Mouse (Mus musculus): ENCODE measurements around the gene Kalrn.

Kalrn gene

DNA sequence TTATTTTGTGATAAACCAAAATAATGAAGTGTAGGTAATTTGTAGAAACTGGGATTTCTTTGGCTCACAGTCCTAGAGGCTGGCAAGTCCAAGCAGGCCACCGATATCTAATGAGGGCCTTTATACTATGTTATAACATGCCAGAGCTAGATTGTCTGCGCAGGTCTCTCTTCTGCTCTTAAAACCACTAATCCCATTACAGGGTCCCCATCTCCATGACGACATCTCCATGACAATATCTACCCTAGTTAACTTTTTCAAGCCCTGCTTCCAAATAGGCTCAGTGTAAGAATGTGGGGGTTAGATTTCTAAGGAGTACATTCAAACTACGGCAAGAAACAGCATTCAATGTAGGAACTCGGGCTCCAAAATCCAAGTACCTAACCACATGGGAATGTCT lies 143.2 kb downstream of the Kalrn start:
- WGBS: 55% methylated on average over 5 of the region's 5 CpGs

GRCm38 (mm10) chr16:34427654-34428053 lies 145.7 kb downstream of the Kalrn start:
- WGBS: 69% methylated on average over 5 of the region's 5 CpGs

DNA sequence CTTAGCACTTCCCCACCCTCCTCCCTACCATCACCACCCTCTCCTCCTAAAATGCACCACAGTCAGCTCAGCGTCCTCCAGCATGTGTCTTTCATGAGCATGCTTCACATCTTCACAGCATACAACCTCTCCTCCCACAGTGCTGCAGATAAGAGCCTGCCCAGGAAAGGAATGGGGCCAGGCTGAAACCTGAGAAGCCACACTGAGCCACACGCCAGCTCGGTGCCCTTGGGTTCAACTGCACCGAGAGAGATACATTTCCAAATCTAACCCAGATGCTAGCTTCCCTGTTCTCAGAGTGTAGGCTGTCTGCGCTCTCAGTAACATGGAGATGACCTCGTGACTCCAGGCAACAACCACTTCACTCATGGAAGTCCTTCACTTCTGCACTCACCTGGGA lies 151.9 kb downstream of the Kalrn start:
- WGBS: 52% methylated on average over 6 of the region's 6 CpGs

- 36% methylated on average over 3 of the region's 3 CpGs for WGBS
These were observed 155.4 kb downstream of the Kalrn start for GRCm38 (mm10) chr16:34417966-34418365.

DNA sequence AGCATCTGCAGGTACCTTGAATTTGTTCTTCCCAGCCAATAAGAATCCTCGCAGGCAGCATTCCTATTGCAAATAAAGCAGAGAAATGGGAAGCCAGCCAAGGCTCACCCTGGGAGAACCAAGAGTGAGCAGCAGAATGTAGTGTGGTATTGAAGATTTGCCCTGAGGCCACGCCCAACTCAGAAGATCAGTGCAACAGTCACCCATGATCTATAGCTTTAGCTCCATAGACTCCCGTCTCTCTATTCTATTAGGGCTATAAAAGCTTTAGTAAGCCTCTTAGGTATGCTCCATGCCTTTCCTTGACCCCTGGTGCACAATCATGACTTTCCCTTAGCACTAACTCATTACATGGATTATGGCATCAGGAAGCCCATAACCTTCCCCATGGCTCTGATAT lies 155.9 kb downstream of the Kalrn start:
- 84% methylated on average over 3 of the region's 3 CpGs for WGBS

GRCm38 (mm10) chr16:34414581-34414980 lies 158.8 kb downstream of the Kalrn start:
- WGBS: 25% methylated on average over 7 of the region's 7 CpGs

GRCm38 (mm10) chr16:34413868-34414333 lies 159.4 kb downstream of the Kalrn start:
- 16% methylated on average over 10 of the region's 10 CpGs for WGBS

- 67% methylated on average over 8 of the region's 8 CpGs for WGBS
These were observed 166.3 kb downstream of the Kalrn start for GRCm38 (mm10) chr16:34407036-34407435.

- 47% methylated on average over 5 of the region's 5 CpGs for whole genome bisulfite sequencing
These were observed 168.2 kb downstream of the Kalrn start for GRCm38 (mm10) chr16:34405094-34405493.

DNA sequence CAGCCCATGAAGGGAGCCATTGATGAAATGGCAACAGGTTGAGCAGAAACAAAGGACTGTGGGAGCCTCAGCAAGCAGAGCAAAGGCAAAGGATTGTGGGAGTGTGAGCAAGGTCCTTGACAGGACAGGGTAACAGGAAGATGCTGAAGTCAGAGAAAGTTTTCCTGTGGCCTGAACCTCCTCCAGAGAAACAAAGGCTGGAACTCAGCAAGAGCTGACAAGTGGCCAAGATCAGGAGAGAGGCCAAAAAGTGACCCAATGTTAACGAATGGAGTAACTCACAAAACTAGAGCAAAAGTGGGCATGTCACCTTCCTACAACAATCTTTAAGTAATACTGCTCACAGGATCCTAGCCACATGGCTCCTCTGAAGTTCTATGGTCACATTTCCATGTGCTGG lies 172.1 kb downstream of the Kalrn start:
- 44% methylated on average over 1 of the region's 1 CpGs for WGBS

DNA sequence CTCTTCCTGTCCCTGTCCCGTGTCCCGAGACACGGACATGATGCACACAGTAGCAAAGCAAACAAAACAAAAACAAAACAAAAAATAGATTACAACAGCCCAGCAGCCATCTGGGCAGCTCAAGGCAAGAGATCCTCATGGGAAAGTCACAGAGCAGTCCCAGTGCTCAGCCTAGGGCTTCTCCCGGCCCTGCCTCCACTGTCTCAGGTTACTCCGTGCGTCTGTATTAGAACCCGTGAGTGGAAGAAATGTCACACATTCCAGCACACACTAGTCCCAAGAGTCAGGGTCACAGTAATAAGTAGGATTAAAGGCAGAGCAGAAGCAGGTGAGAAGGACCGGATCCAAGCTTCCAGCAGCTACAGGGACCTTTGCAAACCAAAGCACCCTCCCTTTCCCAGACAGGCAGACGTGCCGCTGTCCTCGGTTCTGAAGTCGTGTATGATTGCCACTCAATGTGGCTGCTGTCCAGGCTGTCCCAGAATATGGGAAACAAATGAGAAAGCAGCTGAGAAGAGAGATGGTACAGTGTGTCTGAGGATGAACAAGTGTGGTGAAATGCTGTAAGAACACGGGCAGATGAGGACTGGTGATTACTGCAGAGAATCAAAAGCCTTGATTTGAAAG lies 173.1 kb downstream of the Kalrn start:
- WGBS: 41% methylated on average over 13 of the region's 13 CpGs

- 54% methylated on average over 5 of the region's 5 CpGs for WGBS
These were observed 183.6 kb downstream of the Kalrn start for GRCm38 (mm10) chr16:34389520-34390271.

- WGBS: 50% methylated on average over 6 of the region's 6 CpGs
These were observed 184.5 kb downstream of the Kalrn start for GRCm38 (mm10) chr16:34388871-34389270.

DNA sequence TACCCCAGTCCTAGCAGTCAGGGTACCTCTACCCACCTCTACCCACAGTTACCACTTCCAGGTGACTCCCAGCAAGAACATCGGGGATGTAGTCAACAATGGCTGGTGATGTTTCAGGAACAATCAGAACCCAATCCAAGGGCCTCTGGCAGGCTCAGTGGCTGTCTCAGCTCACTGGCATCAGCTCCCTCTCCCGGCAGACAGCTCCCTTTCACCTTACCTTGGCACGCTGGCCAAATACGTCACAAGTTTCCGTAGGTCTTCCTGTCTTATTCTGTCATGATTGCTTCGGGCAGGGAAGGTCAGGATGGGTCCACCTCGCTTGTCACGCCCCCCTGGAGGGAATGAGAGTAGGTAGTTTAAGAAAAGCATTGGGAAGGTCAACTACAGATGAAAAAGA lies 188.3 kb downstream of the Kalrn start:
- 86% methylated on average over 8 of the region's 8 CpGs for WGBS

GRCm38 (mm10) chr16:34382992-34383391 lies 190.3 kb downstream of the Kalrn start:
- WGBS: 71% methylated on average over 4 of the region's 4 CpGs

DNA sequence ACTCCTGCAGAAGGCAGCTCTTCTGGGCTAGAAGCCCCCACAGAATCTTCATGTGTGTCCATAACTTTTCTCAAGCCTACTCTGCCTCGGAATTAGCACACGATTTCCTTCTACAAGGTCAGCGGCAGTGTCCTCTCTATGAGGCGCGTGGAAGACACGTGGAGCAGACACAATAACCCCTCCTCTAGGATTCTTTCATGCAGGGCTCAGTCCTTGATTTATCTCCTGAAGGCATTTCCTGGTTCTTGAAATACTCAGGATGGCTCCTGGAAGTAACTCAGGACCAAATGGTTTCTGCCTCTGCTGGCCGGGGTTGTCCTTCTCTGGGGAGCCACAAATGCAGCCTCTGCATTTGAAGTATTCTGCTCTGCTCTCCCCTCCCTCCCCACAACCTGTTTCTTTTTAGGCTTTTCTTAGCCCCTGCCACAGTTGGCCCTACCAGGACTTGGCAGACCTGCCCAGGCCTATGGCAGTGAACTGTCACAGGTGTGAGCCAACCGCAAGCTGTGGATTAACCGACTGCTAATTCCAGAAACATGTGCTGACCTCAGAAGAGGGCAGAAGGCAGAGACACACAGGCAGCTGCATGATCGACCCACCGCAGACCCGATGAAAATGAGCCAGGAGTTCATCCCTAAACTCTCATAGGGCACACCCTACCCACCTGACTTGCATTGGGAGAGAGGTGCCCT lies 197.0 kb downstream of the Kalrn start:
- 74% methylated on average over 12 of the region's 12 CpGs for WGBS

- WGBS: 62% methylated on average over 4 of the region's 4 CpGs
These were observed 199.8 kb downstream of the Kalrn start for GRCm38 (mm10) chr16:34373519-34373918.

GRCm38 (mm10) chr16:34372103-34372741 lies 201.1 kb downstream of the Kalrn start:
- 49% methylated on average over 15 of the region's 15 CpGs for WGBS

- 64% methylated on average over 4 of the region's 4 CpGs for WGBS
These were observed 214.1 kb downstream of the Kalrn start for GRCm38 (mm10) chr16:34359206-34359605.

DNA sequence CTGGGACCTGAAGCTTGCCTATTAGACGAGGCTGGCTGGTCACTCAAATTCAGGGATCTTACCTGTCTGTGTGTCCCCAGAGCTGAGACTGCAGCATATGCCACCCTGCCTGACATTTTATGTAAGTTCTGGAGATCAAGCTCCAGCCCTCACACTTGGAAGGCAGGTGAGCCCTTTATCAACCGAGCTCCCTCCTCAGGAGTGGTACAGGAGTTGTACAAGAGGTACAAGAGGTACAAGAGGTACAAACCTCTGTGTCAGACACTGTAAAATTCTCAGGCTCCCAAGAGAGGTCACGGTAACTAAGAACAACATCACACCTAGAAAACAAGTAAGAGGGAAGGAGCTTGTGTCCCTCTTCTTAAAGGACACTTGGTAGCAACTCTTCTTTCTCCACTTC lies 217.8 kb downstream of the Kalrn start:
- WGBS: 86% methylated on average over 3 of the region's 3 CpGs

DNA sequence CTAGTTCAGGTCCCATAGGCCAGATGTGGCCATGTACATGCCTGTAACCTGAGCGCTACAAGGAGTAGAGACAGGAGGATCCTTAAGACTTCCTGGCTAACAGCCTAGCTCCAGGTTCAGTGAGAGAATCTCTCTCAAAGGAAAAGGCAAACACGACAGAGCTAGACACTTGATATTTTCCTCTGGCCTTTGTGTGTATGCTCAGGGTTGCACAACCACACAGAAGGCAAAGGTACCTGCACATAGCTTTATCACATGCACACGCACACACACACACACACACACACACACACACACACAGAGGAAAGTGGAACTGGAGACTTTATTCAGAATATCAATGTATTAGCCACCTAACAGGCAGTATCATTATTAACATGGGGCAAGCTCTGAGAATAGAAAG lies 219.3 kb downstream of the Kalrn start:
- 80% methylated on average over 3 of the region's 3 CpGs for WGBS

DNA sequence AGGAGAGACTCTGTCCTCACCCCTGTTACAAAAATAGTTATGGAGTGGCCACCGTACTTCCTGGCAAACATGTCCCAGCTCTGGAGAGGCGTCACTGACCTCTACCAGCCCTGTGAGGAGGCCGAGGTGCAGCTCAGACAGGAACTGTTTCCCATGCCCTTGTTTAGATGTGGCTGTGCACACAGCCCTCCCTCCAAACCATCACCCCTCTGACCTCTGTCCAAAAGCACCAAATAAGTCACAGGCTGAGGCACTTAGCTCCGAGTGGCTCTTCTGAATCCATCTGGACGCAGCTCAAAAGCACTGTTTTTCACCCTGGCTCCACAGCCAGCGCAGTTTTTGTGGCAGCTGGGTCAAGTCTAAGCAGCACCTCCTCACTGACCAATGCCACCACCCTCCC lies 220.6 kb downstream of the Kalrn start:
- WGBS: 67% methylated on average over 6 of the region's 6 CpGs

Measured in cerebral cortex, adult 2 months (tissue).